Mouse (Mus musculus) splenic B cell, adult 2 months (primary cell): ENCODE measurements around the gene Sdccag8.

Experiments used
- DNase-seq: peaks from one replicate; pipeline ENCODE4 v3.0.0-alpha.2; 2011; ENCODE audit warnings: low read depth, low spot score
- H3K27me3 ChIP-seq: 2 replicates; pipeline ENCODE4 v1.6.1; 2012; ENCODE audit warnings: mild to moderate bottlenecking, low read length, moderate library complexity, mixed read lengths; ENCODE audit not compliant: control insufficient read depth, poor library complexity, insufficient read depth, severe bottlenecking
- H3K36me3 ChIP-seq: 2 replicates; pipeline ENCODE4 v1.6.1; 2012; ENCODE audit warnings: mild to moderate bottlenecking, low read length, moderate library complexity, mixed read lengths; ENCODE audit not compliant: control insufficient read depth, poor library complexity, insufficient read depth, severe bottlenecking

Gene Sdccag8

DNA sequence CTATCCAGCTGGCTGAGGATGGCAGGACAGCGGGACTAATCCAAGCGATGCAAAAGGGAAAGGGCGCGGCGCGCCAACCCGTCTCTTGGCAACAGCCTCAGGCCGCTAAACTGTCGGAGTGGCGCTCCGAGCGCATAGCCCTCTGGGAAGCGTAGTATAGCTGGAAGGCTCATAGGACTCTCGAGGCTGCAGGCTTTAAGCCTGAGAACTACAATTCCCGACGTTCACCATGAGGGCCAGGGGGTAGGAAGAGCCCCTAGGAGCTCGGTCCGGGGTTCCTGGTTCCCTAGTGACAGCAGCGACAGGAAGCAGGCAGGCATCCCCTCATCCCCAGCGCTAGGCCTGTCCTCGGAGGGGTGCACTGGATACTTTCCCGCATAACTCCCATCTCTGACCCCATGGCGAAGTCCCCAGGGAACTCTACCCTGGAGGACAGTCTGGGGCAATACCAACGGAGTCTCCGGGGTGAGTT lies at the start of gene Sdccag8:
Sdccag8 (plus strand) TSS at position 70 of the 472 bp plus-strand sequence.
- DNase-seq, result peak; percentile 95
- no peaks in the 10 kb centered on the region for H3K36me3 ChIP-seq
- no peaks in the 10 kb centered on the region for H3K27me3 ChIP-seq

DNA sequence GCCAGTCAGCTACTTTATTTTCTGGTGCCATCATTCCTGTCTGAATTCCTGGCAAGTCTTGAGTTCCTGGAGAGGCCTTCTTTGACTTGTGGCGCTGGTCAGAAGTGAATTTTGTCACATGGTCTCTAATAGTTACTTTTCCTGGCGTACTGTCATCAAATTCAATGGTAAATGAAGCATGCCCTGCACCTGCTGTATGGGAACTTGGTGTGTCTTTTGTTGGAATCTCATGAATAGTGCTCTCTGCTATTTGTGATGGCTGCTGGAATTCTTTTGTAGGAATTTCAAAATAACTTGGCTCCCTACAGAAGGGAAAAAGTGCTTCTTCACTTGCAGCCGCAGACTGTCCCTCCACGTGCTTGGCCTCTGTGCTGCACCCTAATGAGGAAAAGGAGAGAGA lies 39.9 kb upstream of the Sdccag8 start:
- no peak for DNase-seq
- peaks cover 13% of the 10 kb centered on the region for H3K36me3 ChIP-seq
- H3K27me3 ChIP-seq, result no peaks in the 10 kb centered on the region

DNA sequence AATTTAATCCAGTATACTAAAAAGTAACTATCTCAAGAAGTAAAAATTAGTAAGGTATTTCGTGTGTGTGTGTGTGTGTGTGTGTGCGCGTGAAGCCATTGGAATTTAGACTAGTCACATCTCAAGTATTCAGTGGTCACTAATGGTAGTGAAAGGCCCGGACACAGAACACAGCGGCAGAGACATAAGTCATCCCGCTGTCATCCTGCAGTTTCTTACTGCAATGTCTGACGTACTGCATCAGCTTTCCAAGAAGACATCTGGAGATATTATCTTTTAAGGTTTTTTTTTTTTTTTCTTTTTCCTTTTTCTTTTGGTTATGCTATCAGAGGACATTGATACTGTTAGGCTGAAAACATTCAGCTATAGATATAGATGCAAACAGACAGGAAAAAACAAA lies 25.1 kb upstream of the Sdccag8 start:
- H3K36me3 ChIP-seq, result peaks cover 4% of the 10 kb centered on the region; the same call in 1 of the 2 replicates
- no peaks in the 10 kb centered on the region for H3K27me3 ChIP-seq
- no peak for DNase-seq

DNA sequence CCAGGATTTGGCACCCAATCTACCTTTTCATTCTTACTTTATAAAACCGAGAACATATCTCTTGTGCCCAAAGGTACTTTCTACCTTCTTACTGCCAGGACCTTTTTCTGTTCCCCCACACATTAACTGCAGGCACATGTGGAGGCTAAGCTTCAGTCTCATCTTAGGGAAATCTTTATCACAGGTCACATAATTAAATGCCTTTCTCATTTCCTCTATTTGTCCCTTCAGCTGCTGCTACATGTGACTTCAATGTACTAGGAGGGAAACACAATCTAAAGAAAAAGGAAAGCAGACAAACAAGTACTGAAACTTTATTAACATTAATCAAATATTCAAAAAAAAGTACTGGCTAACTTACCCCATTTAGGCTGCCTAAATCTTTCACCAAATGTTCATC lies 22.3 kb upstream of the Sdccag8 start:
- peak; percentile 65 for DNase-seq
- no peaks in the 10 kb centered on the region; the same call in 1 of the 2 replicates for H3K36me3 ChIP-seq
- no peaks in the 10 kb centered on the region for H3K27me3 ChIP-seq

DNA sequence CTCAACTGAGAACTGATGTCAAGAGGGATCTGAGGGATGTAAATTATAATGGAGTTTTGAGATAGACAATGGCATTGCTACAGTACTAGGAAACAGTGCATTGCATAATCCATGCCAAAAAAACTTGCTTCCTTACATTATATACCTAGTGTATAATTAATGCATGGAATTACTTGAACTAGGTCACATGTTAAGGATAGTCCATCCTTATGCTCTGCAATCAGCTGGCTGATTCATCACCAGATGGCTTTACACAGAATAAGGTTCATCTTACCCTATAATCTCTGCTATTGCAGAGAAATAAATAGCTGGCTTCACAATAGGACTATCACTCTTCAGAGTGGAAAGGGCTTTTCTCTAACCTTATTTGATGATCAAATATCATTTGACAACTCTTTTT lies 15.8 kb upstream of the Sdccag8 start:
- no peaks in the 10 kb centered on the region for H3K27me3 ChIP-seq
- H3K36me3 ChIP-seq, result no peaks in the 10 kb centered on the region
- no peak for DNase-seq

DNA sequence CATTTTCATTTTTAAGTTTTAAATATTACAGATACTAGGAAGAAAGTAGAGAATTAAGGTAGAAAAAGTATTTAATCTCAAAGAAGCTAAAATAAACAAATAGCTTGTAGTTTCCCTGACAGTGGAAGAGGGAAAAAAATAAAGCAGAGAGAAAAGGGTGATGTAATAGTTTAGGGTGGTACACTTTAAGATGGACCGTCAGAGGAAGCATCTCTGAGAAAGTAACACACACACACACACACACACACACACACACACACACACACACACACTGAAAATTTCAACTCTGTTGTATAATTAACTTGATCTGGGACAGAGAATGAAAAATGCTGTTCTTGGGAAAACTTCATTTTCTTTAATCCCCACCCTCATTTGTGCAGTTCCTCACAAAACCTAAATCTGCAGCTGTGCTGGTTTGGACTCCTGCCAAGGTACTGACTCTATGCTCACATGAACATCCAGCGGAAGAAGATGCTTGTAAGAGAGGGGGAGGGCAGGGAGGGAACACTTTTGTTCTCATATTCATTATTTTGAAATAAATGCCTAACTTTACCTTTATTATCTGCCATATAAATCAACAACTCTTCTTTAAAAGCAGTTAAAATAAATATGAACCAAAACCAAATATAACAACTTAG lies 13.6 kb upstream of the Sdccag8 start:
- H3K36me3 ChIP-seq, result no peaks in the 10 kb centered on the region
- no peaks in the 10 kb centered on the region for H3K27me3 ChIP-seq
- peak; percentile 90 for DNase-seq

DNA sequence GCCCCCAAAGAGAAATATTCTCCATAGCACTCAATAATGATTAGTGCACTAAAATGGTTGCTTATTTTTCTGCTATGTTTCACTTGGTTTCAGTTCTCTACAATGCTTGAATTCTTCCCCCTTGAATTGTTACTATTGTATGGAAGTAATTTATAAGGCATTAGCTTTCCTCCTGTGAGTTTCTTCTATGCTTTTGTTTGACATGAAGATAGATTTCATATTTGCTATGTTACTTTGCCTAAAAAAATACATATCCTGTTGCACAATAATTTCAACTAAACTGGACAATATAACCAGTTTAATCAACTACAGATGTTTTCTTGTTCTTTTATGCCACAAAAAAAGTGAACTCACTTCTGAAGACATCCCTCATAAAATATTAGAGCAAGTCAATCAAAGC lies 4.3 kb upstream of the Sdccag8 start:
- Histone ChIP-seq H3K27me3 (no peaks in the 10 kb centered on the region), H3K36me3 (no peaks in the 10 kb centered on the region)
- no peak for DNase-seq

DNA sequence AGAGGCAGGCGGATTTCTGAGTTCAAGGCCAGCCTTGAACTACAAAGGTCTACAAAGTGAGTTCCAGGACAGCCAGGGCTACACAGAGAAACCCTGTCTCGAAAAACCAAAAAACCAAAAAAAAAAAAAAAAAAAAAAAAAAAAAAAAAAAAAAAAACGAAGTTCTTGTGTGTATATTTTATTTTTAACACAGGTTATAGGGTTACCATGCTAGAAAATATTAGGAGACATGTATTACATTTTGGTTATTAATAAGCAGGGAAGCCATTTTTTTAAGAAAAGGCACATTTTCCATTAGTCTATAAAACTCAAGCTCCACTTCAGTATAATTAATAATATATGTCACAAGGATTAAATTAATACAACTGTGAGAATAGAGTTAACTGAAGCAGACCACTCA lies 2.6 kb upstream of the Sdccag8 start:
- no peak for DNase-seq
- Histone ChIP-seq H3K27me3 (no peaks in the 10 kb centered on the region), H3K36me3 (no peaks in the 10 kb centered on the region)

DNA sequence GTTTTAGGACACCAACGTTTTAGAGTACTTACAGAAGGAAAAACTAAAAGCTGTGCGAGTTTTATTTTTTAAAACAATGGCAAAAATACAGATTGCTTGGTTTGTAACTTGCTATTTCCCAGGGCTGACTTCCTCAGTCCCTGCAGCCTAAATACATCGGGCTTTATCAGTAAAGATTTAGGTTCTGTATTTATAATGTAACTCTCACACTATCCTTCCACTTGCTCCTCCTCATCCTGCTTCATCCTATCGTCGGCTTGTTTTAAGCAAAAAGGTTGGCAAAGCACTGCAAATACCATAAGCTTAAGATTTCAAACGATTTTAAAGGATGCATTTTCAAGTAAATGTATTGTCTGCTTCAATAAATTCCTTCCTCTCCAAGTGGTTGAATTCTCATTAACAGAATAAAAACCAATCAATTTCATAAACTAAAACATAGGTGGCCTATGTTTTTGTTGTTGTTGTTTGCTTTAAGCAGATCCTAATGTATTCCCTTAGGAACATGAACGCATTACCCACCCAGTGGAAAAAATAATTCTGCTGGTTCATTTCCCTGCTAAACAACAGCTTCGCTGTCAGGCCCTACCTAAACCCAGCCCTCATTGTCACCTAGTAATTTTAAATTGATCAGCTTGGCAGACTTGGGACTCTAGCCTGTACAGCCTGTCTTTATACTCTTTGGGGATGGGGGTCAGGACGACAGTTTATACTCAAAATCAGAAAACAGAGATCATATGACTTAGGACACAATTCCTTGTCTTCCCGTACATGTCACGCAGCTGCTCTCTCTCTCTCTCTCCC lies 1.8 kb upstream of the Sdccag8 start:
- no peak for DNase-seq

DNA sequence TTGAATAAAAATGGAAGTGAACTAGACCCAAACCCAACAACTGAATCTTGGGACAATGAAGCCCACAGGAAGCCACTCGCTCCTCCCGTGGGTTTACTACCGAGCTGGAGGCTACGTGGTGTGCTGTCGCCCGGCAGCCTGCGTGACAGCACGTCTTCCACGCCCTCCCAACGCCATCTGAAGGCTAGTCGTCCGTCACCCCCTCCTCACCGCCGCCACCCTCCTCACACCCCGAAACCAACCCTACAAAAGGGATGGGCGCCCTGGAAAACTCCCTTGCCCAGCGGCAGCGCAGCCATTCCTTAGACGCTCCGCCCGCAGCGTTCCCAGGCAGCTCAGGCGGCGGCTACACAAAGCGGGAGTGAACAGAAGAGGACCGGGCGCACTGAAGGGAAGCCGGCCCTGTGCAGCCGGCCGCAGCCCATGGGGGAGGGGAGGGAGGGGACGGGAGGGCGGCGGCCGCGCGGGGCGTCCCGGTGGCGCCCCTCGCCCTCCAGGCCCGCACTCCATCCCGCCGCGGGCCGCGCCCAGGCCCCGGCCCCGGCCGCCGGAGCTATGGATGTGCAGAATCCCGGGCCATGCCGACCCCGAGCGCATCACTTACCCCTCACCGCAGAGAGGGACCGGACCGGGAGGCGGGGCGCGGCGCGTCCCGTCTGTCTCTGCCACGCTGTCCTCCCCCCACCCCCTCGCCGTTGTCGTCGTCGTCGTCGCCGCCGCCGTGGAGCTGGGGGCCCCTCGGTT lies 996 bp upstream of the Sdccag8 start:
- no peaks in the 10 kb centered on the region for H3K27me3 ChIP-seq
- DNase-seq, result peak; percentile 44

More for the DNA sequence above, 1.8 kb upstream of the Sdccag8 start:
- Histone ChIP-seq H3K36me3 (no peaks in the 10 kb centered on the region), H3K27me3 (no peaks in the 10 kb centered on the region)

DNA sequence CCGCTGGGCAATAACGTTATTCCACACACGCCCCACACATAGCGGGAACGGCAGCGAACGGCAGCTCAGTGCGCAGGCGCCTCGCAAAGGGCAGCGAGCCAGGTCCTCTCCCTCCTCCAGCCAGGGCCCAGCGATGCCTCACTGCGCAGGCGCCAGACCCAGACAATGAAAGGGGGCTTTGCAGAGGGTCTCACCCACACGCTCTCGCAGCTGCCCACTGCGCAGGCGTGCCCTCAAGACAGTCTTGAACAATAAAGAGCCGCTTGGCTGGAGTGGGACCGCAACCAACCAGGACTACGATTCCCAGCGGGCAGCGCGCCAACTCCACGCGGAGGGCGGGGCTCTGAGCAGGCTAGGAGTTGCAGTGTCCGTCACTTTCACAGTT lies 432 bp upstream of the Sdccag8 start, which contains the start of gene Cep170:
Cep170 (minus strand) TSS at position 32 of the 385 bp plus-strand sequence.
- H3K36me3 ChIP-seq, result no peaks in the 10 kb centered on the region
- peak; percentile 90 for DNase-seq

More for the DNA sequence above, 996 bp upstream of the Sdccag8 start:
- no peaks in the 10 kb centered on the region for H3K36me3 ChIP-seq

DNA sequence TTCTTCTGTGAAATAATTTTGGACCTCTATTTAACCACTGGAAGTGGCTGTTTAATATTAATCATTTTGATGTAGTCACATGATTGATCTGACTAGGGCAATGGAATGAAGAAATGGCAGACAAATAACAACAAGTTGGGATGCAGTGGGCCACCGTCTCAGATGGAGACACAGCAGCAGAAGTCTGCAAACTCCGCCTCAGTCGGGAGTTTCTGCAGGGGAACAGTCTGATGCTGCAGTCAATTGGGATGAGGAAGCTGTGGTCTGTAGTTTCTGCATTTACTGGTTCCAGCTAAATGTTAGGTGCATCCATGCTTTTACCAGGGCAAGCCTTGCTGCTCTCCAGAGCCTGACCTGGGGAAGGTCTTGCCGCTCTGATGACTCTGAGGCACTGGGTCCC lies 2.3 kb downstream of the Sdccag8 start:
- Histone ChIP-seq H3K36me3 (no peaks in the 10 kb centered on the region), H3K27me3 (no peaks in the 10 kb centered on the region)
- DNase-seq, result peak; percentile 30

More for the DNA sequence above, 432 bp upstream of the Sdccag8 start, which contains the start of gene Cep170:
- no peaks in the 10 kb centered on the region for H3K27me3 ChIP-seq

DNA sequence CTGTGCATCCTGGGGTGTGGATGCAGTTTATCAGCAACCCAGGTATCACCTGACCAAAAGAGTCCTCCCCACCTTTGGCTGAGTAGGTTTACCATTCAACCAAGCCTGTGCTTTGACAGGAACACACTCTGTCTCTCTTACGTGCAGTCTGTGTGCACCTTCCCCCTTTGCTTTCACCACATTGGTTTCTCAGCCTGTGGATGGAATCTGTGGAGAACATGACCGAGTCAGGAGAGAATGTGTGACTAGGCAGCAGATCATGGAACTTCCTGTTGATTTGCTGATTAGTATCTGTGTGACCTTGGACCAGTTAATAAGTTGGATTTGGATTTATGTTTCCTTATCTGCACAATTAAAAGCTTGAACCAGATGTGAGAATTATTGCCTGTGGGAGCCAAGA lies 3.7 kb downstream of the Sdccag8 start:
- H3K27me3 ChIP-seq, result no peaks in the 10 kb centered on the region
- DNase-seq, result no peak
- H3K36me3 ChIP-seq, result no peaks in the 10 kb centered on the region

DNA sequence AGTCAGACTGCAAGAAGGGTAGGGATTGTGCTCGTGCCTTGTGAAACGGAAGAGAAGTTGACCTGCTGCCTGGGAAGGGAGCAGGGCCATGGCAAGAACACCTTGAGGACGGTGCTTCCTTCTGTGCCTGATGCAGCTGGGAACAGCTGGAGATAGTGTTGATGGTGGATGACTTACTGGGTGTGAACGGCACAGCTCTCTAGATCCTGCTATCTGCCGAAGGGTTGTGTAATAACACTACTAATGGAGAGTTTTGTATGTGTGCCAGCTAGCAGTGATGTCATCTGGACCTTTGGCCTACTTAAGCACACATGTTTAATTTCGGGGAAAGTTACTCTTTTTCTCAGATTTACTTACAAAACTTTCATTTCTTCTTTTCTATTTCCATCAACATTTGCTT lies 4.3 kb downstream of the Sdccag8 start:
- Histone ChIP-seq H3K27me3 (no peaks in the 10 kb centered on the region), H3K36me3 (no peaks in the 10 kb centered on the region)
- peak; percentile 44 for DNase-seq

DNA sequence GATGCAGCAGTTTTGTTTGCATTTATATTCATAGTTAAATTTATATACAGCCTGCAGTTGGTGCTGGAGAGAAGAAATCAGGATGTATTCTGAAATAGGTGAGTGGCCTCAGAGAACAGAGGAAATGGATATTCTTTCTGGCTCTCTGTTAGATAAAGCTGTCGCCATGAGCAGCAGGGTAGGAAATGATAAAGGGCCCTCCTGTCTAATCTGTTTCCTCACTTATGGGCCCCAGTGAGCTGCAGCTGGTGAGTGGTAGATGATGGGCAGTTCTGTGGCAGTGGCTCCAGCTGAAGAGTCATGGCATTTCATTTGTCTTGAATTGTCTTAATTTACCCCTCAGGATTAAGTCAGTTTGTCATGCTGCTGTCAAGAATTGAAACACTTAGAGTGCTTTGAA lies 7.5 kb downstream of the Sdccag8 start:
- Histone ChIP-seq H3K27me3 (no peaks in the 10 kb centered on the region), H3K36me3 (no peaks in the 10 kb centered on the region)
- DNase-seq, result no peak
